Mouse (Mus musculus) stomach, postnatal 0 days (tissue): ENCODE results near the gene Asb15. TPM values are rescaled to one million over a fixed set of nuclear protein-coding genes. Genes with fewer than 3 reads are reported as not detected.

Source experiments
- ATAC-seq: fragments of 200-750 bp; cut with Nextera tagmentation; 2 replicates; pipeline ENCODE4 v1.8.0; 2017; ENCODE audit not compliant: low FRiP score, low TSS enrichment
- DNase-seq: peaks from one replicate; pipeline ENCODE4 v3.0.0-alpha.2; 2016; ENCODE audit warnings: low spot score
- H3K27ac ChIP-seq: fragments of 300-500 bp; sonication (generic); replicated peaks from 2 replicates; pipeline ENCODE4 v1.5.1; 2014; ENCODE audit warnings: mild to moderate bottlenecking, control low read depth
- H3K27me3 ChIP-seq: fragments of 300-500 bp; sonication (generic); 2 replicates; pipeline ENCODE4 v1.6.1; 2014; ENCODE audit warnings: low read length; ENCODE audit not compliant: control insufficient read depth, insufficient read depth
- H3K36me3 ChIP-seq: fragments of 300-500 bp; sonication (generic); 2 replicates; pipeline ENCODE4 v1.6.1; 2014; ENCODE audit warnings: low read length, mixed read lengths; ENCODE audit not compliant: control insufficient read depth, insufficient read depth
- H3K4me1 ChIP-seq: fragments of 300-500 bp; sonication (generic); replicated peaks from 2 replicates; pipeline ENCODE4 v1.6.1; 2014; ENCODE audit warnings: antibody characterized with exemption; ENCODE audit not compliant: control insufficient read depth, insufficient read depth
- H3K4me2 ChIP-seq: fragments of 300-500 bp; sonication (generic); replicated peaks from 2 replicates; pipeline ENCODE4 v1.6.1; 2014; ENCODE audit warnings: low read depth, mild to moderate bottlenecking, control low read depth, moderate library complexity
- H3K4me3 ChIP-seq: fragments of 300-500 bp; sonication (generic); 2 replicates; pipeline ENCODE4 v1.5.1; 2014; ENCODE audit warnings: low read depth, low read length, control low read depth
- H3K9ac ChIP-seq: fragments of 300-500 bp; sonication (generic); 2 replicates; pipeline ENCODE4 v1.6.1; 2014; ENCODE audit warnings: mild to moderate bottlenecking, low read length, control low read depth, mixed read lengths
- H3K9me3 ChIP-seq: fragments of 300-500 bp; sonication (generic); 2 replicates; pipeline ENCODE4 v1.6.1; 2016; ENCODE audit warnings: low read length; ENCODE audit not compliant: control insufficient read depth
- CTCF ChIP-seq: IDR thresholded peaks from 2 replicates; pipeline ENCODE4 v1.5.1; 2016; ENCODE audit warnings: antibody characterized with exemption, low read depth, mild to moderate bottlenecking, moderate library complexity
- EP300 ChIP-seq: optimal IDR thresholded peaks from 2 replicates; pipeline ENCODE3; 2016; ENCODE audit warnings: antibody characterized with exemption
- WGBS: fragments of 180-500 bp; shearing (Covaris S2); extraction: QIAGEN DNeasy Blood & Tissue Kit; methylation state at CpG from one replicate; pipeline ENCODE4 v1.1.7; 2014; 5-methylcytosine and 5-hydroxymethylcytosine counted together
- polyA plus RNA-seq: library from polyadenylated mRNA; unstranded; fragments of >200 nt; fragmentation: Nextera tagmentation; extraction: Ambion mirVana; gene quantifications from 2 replicates; pipeline ENCODE4 v1.2.1, GENCODE M21; 2015

The Asb15 gene
- polyA plus RNA-seq, 1 experiment from 2014 or later, result 0.06 TPM

GRCm38 (mm10) chr6:24525705-24526104 is 2.2 kb upstream of the Asb15 start:
- no peak overlapping the region for H3K4me2 ChIP-seq
- ATAC-seq (no peak), DNase-seq (no peak)
- H3K27ac ChIP-seq, result no peak overlapping the region
- 87% methylated on average over 3 of the region's 3 CpGs for WGBS
- peaks cover 3% of the 10 kb centered on the region; the same call in 1 of the 2 replicates for H3K36me3 ChIP-seq
- no peak overlapping the region for H3K9ac ChIP-seq
- H3K4me1 ChIP-seq, result peaks cover 4% of the 10 kb centered on the region
- H3K27me3 ChIP-seq, result no peaks in the 10 kb centered on the region
- TF ChIP-seq EP300 (no peak), CTCF (no peak)
- no peak overlapping the region for H3K4me3 ChIP-seq
- no peaks in the 10 kb centered on the region for H3K9me3 ChIP-seq

- peak within 1 kb of the TSS; percentile 88 for H3K4me2 ChIP-seq
- peaks cover 4% of the 10 kb centered on the region for H3K4me1 ChIP-seq
- peak within 1 kb of the TSS; percentile 72 for H3K9ac ChIP-seq
- H3K27ac ChIP-seq, result peak within 1 kb of the TSS; percentile 41; the same call in 1 of the 2 replicates
- H3K36me3 ChIP-seq, result no peaks in the 10 kb centered on the region
- H3K9me3 ChIP-seq, result no peaks in the 10 kb centered on the region
- peak; percentile 99 for ATAC-seq
- peak; percentile 95 for DNase-seq
- peak within 1 kb of the TSS; percentile 63 for H3K4me3 ChIP-seq
- H3K27me3 ChIP-seq, result no peaks in the 10 kb centered on the region
- TF ChIP-seq EP300, result no peak
- TF ChIP-seq CTCF, result peak; percentile 31; the same call in 1 of the 2 replicates
- under 1% methylated on average over 53 of the region's 53 CpGs for WGBS
These were observed 535 bp upstream of the Asb15 start, which contains the start of gene Ndufa5 for GRCm38 (mm10) chr6:24527155-24528063. Ndufa5 (minus strand) TSS chr6:24528013.

GRCm38 (mm10) chr6:24530166-24530565 is 2.2 kb downstream of the Asb15 start:
- H3K27ac ChIP-seq, result no peak overlapping the region
- H3K4me2 ChIP-seq, result peak overlapping the region; percentile 41
- WGBS, result 16% methylated on average over 4 of the region's 4 CpGs
- ATAC-seq (no peak), DNase-seq (peak; percentile 37)
- H3K9ac ChIP-seq, result no peak overlapping the region
- no peaks in the 10 kb centered on the region for H3K9me3 ChIP-seq
- no peak for TF ChIP-seq EP300
- TF ChIP-seq CTCF, result peak; percentile 89
- no peaks in the 10 kb centered on the region for H3K36me3 ChIP-seq
- H3K4me3 ChIP-seq, result peak overlapping the region; percentile 18; the same call in 1 of the 2 replicates
- no peaks in the 10 kb centered on the region for H3K27me3 ChIP-seq
- H3K4me1 ChIP-seq, result peaks cover 4% of the 10 kb centered on the region

GRCm38 (mm10) chr6:24530711-24531420 is 2.9 kb downstream of the Asb15 start:
- no peak for DNase-seq
- no peaks in the 10 kb centered on the region for H3K36me3 ChIP-seq
- H3K9ac ChIP-seq, result no peak overlapping the region
- 47% methylated on average over 11 of the region's 11 CpGs for WGBS
- peak overlapping the region; percentile 41 for H3K4me2 ChIP-seq
- H3K4me1 ChIP-seq, result peaks cover 4% of the 10 kb centered on the region
- H3K27me3 ChIP-seq, result no peaks in the 10 kb centered on the region
- peak overlapping the region; percentile 18; the same call in 1 of the 2 replicates for H3K4me3 ChIP-seq
- no peak overlapping the region for H3K27ac ChIP-seq
- TF ChIP-seq EP300 (no peak), CTCF (no peak)
- no peak for ATAC-seq
- H3K9me3 ChIP-seq, result no peaks in the 10 kb centered on the region

- Histone ChIP-seq H3K9ac (no peak overlapping the region), H3K4me2 (no peak overlapping the region), H3K36me3 (no peaks in the 10 kb centered on the region), H3K4me1 (peaks cover 2% of the 10 kb centered on the region; the same call in 1 of the 2 replicates), H3K4me3 (no peak overlapping the region), H3K27me3 (no peaks in the 10 kb centered on the region), H3K9me3 (no peaks in the 10 kb centered on the region), H3K27ac (no peak overlapping the region)
- ATAC-seq (no peak), DNase-seq (no peak)
- 76% methylated on average over 3 of the region's 3 CpGs for WGBS
- TF ChIP-seq CTCF, result no peak
- no peak for TF ChIP-seq EP300
These were observed 4.9 kb downstream of the Asb15 start for GRCm38 (mm10) chr6:24532804-24533203.

GRCm38 (mm10) chr6:24538435-24538834 is 10.5 kb downstream of the Asb15 start:
- ATAC-seq (no peak), DNase-seq (no peak)
- Histone ChIP-seq H3K4me1 (no peaks in the 10 kb centered on the region), H3K36me3 (no peaks in the 10 kb centered on the region), H3K4me3 (no peak overlapping the region), H3K9ac (no peak overlapping the region), H3K27ac (no peak overlapping the region), H3K9me3 (no peaks in the 10 kb centered on the region), H3K27me3 (no peaks in the 10 kb centered on the region), H3K4me2 (no peak overlapping the region)
- 91% methylated on average over 3 of the region's 3 CpGs for WGBS
- no peak for TF ChIP-seq CTCF
- no peak for TF ChIP-seq EP300
